Mouse (Mus musculus) thymus, adult 2 months (tissue): ENCODE data around the gene Pdhx.

Source experiments
- CTCF ChIP-seq: fragments of 200-500 bp; IDR thresholded peaks from 2 replicates; pipeline ENCODE4 v1.5.1; 2012; ENCODE audit warnings: mild to moderate bottlenecking, control low read depth, low read length, moderate library complexity, borderline replicate concordance; ENCODE audit not compliant: control insufficient read depth, poor library complexity, insufficient read depth; ENCODE audit errors: extremely low read depth
- POLR2A ChIP-seq: fragments of 200-500 bp; IDR thresholded peaks from 2 replicates; pipeline ENCODE4 v1.6.1; 2012; ENCODE audit warnings: mild to moderate bottlenecking, low read length, control low read depth, moderate library complexity; ENCODE audit not compliant: control insufficient read depth, poor library complexity, insufficient read depth; ENCODE audit errors: extremely low read depth

DNA sequence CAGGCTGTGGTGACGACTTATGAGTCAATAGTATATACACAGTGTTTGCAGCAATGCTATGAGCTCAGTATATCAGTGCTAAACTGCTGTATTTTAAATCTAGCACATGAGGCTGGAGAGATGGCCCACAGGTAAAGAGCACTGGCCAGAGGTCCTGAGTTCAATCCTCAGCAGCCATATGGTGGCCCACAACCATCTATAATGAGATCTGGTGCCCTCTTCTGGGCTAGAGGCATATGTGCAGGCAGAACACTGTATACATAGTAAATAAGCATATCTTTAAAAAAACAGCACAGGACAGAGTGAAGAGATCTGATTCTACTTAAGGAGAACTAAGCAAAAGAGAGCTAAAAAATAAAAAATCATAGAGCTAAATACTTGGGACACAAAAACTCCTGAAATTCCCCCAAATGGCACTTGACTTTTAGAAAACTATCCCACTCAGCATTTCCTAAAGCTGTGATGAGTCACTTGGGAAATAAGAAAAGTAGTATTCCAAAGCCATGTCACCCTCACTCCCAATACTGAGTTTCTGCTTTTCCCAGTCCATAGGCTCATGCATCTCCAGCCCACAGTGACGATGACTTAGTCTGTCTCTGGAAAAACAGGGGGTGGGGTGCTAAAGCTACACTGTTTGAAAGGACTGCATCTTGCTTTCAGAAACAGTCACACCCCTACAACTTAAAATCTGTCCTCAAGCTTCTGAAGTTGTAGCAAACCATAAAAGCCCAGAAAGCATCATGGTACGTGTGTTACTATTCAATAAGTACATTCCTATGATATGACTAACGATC lies 60.3 kb downstream of the Pdhx start:
- TF ChIP-seq POLR2A (no peak), CTCF (no peak)
